Mouse (Mus musculus): ENCODE measurements around the gene Padi6.

Gene Padi6

GRCm38 (mm10) chr4:140747978-140748377 lies 5.5 kb upstream of the Padi6 start:
- no peak for DNase-seq

DNA sequence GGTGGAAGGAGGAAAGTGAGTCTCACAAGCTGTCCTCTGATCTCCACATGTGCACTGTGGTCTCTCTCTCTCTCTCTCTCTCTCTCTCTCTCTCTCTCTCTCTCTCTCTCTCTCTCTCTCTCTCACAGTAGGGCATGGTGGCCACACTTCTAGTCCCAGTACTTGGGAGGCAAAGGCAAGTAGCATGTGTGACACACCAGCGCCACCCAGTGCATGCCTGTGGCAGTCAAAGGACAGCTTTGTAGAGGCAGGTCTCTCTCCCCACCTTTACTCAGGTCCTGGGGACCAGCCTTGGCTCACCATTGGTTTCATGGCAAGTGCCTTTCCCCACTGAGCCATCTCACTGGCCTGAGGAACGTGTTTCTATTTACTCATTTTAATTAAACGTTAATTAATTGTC lies 2.2 kb upstream of the Padi6 start:
- peak; percentile 29 for DNase-seq

DNA sequence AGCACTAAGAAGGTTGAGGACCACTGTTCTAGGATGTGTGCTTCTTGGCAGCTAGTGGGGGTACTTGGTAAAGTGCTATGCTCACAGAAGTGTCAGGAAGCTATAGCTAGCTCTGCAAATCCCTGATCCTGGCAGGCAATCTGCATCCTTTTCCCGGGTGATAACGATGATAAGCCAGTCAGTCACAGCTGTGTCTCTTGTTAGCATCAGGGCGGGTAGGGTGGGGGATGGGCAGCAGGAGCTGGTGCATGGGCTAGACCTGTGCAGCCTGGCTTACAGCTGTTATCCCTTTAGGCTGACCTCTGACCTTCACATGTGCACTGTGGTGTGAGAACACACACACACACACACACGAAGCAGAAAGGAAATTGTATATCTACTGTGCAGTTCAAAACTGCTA lies 643 bp upstream of the Padi6 start:
- DNase-seq = no peak

DNA sequence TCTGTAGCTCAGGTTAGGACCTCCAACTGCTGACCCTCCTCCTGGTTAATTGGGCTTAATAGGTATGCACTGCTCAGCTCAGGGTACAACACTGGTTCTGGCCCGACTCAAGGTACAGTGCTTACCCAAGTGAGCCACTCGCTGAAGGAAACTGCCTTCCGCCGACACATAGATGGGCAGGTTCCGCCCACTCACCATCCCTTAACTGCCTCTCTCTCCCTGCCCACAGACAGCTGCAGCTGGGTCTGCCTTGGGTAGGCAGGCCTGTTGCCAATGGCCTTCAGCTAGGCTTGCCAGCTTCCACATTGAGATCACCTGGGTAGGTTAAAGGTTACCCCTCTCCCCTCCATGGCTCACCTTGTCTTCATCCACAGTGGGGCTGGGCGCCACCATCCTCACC lies 1.0 kb downstream of the Padi6 start:
- DNase-seq = no peak

DNA sequence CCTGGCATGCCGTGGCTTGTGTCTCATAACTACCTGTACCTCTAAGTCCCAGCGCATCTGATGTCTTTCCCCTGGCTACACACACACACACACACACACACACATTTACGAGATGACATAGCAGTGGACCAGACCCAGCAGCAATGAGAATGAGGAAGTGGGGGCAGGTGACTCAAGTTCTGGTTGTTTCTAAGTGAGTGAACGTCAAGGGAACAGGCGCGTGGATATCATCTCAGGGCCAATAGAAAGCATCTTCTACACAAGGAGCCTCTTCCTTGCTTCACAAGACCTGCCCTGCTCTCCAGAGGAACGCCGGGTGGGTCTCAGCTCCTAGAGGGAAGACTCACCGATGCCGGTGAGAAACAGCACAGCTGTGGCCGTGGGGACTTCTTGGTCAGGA lies 1.8 kb downstream of the Padi6 start:
- DNase-seq = no peak

- no peak for DNase-seq
These were observed 9.6 kb downstream of the Padi6 start for GRCm38 (mm10) chr4:140732871-140733270.

- DNase-seq = no peak
These were observed 10.8 kb downstream of the Padi6 start for GRCm38 (mm10) chr4:140731654-140732053.

GRCm38 (mm10) chr4:140726907-140727306 lies 15.5 kb downstream of the Padi6 start:
- no peak for DNase-seq

- DNase-seq = no peak
These were observed 17.7 kb downstream of the Padi6 start for GRCm38 (mm10) chr4:140724739-140725138.

DNA sequence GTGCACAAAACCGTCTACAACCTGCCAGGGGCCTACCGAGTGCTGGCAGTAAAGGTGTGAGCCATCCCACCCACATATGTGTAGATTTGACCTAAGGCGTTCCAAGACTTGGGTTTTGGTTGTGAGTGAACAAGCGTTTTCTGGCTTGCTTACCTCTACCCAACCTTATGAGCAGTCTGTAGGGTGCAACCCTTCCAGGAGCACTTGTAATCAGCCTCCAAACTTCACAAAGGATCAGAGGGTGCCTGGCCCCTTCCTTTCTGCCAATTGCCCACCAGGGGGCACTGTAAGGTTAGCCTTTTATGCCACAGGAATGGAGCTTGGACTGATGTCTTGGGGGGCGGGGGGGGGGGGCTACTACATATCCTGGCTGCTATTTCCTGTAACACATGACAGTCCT lies 18.6 kb downstream of the Padi6 start:
- peak; percentile 19 for DNase-seq

DNA sequence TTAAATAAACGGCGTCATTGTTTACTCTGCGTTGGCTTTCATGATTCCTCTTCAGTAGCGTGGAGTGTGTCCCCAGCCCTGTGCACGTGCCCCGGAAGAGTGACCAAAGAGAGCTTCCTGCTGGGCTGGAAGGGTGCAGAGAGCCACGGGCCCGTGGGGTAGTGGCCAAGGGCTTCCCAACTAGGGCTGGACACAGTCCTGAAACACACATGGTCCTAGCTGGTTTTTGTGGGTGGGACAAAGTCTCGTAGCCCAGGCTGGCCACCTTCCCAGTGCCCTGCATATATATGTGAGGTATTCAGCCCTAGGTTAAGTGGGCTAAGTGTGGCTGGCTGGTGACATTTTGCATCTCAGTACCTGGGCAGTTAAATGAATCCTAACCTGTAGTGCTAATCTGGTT lies 19.3 kb downstream of the Padi6 start:
- DNase-seq = no peak

GRCm38 (mm10) chr4:140722710-140723109 lies 19.7 kb downstream of the Padi6 start:
- DNase-seq = no peak

DNA sequence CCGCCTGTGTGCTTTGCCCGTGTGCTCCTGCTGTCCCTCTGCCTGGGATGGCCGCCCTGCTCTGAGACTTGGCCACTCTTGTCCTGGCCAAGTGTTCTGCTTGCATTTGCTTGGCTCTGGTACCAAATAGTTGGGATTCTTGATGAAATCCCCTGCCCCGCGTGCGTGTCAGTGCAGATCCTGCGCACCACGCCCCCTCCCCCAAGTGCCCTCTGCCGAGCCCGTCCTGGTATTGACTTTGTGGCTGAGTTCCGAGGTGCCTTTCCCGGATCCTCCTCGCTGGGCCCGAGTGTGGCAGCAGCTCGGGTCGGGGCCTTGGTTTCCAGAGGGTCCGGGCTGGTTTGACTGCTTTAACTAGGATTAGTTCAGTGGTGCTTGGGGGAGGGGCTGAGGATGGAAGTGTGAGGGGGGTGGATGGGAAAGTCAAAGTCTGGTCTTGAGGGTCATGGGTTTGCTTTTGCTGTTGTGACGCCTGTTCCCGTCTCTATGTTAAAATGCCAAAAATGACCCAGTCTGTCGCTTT lies 20.4 kb downstream of the Padi6 start:
- DNase-seq = no peak

DNA sequence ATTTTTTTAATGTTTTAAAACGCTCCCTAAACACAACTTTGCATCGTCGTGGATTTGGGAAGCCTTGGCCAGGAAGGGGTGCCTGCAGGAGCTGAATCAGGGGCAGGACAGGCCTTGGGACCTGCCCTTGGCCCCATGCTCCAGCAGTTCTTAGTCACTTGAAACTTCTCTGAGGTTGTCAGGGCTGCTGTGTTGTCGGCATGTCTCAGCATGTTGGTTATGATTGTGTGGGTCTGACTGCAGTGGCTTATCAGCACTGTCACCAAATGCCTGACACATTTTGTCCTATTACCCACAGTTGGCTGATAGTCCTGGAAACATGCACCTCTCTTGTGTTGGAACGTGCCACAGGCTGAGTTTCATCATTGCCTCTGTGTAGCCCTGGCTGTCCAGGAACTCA lies 22.4 kb downstream of the Padi6 start:
- no peak for DNase-seq

DNA sequence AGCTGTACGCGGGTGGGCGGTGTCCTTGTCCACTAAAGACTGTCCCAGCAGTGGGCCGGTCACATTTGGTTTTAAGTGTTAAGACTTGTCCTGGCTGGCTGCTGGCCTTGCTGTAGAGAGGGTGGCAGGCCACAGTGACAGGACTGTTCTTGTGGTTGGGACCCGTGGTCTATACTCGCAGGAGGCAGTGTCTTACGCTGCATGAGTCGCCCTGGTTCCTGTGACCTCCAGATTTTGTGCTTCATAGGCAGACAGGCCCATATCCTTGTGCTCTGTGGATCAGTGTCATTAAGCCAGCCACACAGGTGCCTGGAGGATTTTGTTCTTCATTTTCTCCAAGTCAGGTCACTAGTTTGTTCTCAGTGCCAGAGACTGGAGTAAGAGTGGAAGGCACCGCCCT lies 24.0 kb downstream of the Padi6 start:
- no peak for DNase-seq

GRCm38 (mm10) chr4:140716994-140717393 lies 25.4 kb downstream of the Padi6 start:
- DNase-seq = no peak

DNA sequence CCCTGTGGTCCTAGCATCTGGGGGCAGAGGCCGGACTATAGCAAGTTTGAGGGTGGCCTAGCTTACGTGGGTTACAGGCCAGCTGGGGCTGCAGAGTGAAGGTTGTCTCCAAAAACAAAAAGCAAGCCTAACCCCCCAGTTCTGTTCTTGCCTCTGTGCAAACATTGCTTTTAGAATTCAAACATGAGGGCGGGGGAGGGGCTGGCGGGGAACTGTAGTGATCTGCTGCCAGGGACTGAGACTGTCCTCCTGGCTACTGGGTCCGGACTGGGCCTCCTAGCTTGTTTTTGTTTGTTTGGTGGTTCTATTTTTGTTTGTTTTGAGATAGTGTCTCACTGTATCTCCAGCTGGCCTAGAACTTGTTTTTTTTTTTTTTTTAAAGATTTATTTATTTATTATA lies 27.9 kb downstream of the Padi6 start:
- no peak for DNase-seq

DNA sequence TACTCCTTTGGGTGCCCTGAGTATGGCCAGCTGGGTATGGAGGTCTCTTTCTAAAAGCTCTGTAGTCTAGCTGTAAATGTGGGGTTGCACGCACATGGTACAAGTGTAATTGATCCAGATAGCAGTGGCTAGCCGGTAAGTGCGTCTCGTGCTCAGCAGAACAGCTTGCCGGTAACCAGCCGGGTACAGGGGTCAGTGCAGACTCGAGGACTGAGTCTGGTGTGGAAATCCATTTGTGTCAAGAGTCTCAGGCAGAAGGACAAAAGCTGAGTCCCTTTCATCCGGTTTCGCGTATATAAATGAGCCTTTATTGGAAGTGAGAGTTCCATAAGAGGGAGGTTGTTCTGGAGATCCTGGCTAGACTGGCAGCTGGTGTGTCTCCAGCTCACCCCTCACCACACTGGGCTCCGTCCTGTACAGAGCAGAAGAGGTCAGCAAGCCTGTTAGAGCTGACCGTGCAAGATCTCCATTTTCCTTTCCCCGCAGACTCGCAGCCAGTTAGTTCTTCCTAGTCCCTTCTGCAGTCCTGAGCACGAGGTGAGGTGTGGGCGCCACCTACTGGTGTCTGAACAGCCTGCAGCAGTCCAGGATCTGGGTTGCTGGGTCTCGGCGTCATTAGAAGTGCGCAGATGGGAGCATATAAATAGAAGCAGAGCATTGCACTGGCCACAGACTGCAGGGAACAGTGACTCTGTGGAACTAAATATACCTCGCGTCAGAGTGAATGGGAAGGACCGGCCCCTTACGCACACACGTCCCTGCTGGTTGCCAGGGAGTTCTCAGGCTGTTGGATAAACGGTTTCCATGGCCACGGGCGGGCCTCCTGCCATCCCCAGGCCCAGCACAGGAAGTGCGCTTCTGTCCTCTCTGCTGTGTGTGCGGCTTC lies 28.7 kb downstream of the Padi6 start:
- peak; percentile 99 for DNase-seq

- no peak for DNase-seq
These were observed 31.1 kb downstream of the Padi6 start for GRCm38 (mm10) chr4:140711360-140711759.

DNA sequence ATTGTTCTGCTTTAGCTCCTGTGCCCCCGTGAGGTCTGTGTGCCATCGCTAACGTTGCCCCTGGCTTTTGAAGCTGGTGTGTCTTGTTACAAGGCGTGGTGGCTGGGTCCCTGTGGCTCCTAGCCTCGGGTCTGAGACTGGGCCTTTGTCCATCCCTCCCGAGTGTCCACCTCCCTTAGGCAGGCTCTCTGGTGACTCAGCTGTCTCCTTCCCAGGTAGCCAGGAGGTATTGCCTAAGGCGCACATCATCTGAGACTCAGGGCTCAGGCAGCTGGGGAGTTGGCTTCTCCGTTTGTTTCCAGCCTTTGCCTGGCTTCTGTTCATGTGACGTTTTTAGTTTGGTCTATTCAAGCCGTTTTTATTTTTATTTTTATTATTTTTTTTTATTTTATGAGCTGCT lies 31.7 kb downstream of the Padi6 start:
- DNase-seq = no peak

DNA sequence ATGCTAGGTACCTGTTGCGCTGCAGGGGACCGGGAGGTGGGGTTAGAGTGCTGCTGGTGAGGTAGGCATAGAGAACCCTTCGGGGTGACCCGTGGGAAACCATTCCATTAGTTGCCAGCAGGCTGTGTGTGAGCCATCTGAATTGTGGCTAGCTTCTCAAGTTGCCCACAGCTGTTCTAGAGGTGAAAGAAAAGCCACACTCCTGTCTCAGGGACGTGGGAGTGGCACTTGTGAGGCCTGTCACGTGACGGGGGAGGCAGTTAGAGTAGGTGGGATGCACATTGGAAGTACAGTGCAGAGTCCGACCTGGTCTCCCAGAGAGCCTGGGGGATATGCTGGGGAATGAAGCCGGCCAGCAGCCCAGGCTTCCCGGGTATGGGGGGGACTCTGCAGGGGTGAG lies 32.8 kb downstream of the Padi6 start:
- DNase-seq = no peak

DNA sequence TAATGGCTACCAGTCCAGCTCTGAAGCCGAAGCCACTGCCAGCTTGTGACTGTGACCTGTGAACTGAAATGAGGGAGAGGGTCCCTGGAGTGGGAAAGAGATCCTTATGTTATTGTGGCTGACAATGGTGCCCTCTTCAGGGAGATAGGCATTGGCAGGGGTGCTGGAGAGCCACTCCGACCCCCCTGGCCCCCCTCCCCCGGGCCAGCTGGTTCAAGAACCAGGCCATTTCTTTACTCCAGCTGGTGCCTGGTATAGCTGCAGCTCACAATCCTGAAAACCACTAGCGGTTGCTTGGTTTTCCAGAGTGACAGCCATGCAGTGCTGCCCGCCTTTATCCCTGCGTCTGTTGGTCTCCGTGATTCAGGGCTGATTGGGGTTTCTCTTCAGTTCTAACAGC lies 33.3 kb downstream of the Padi6 start:
- DNase-seq = no peak

GRCm38 (mm10) chr4:140708297-140708927 lies 34.0 kb downstream of the Padi6 start:
- DNase-seq = no peak

GRCm38 (mm10) chr4:140707615-140708014 lies 34.8 kb downstream of the Padi6 start:
- DNase-seq = no peak

Measured in cerebellum, adult 8-10 months (tissue).